Mouse (Mus musculus) embryonic facial prominence, embryonic 11.5 days (tissue): Measurements from ENCODE around the gene Nars2. TPM values are rescaled to one million over a fixed set of nuclear protein-coding genes. Genes with fewer than 3 reads are reported as not detected.

Experiments
- ATAC-seq: fragments of 200-750 bp; cut with Nextera tagmentation; replicated peaks from 2 replicates; pipeline ENCODE4 v1.8.0; 2017; ENCODE audit warnings: low read depth; ENCODE audit not compliant: insufficient number of reproducible peaks, low FRiP score, low TSS enrichment
- DNase-seq: peaks from one replicate; pipeline ENCODE4 v3.0.0-alpha.2; 2015; ENCODE audit warnings: low spot score
- H3K27ac ChIP-seq: fragments of 300-500 bp; sonication (generic); replicated peaks from 2 replicates; pipeline ENCODE4 v1.5.1; 2014; ENCODE audit warnings: mild to moderate bottlenecking, low read depth, low read length, control low read depth
- H3K27me3 ChIP-seq: fragments of 300-500 bp; sonication (generic); 2 replicates; pipeline ENCODE4 v1.6.1; 2014; ENCODE audit warnings: mild to moderate bottlenecking, low read length, moderate library complexity, mixed read lengths; ENCODE audit not compliant: control insufficient read depth, insufficient read depth
- H3K36me3 ChIP-seq: fragments of 300-500 bp; sonication (generic); replicated peaks from 2 replicates; pipeline ENCODE4 v1.6.1; 2014; ENCODE audit warnings: low read depth, mild to moderate bottlenecking, low read length, moderate library complexity, mixed read lengths; ENCODE audit not compliant: control insufficient read depth, insufficient read depth
- H3K4me1 ChIP-seq: fragments of 300-500 bp; sonication (generic); 2 replicates; pipeline ENCODE4 v1.6.1; 2014; ENCODE audit warnings: low read length, mixed read lengths; ENCODE audit not compliant: control insufficient read depth, insufficient read depth
- H3K4me2 ChIP-seq: fragments of 300-500 bp; sonication (generic); 2 replicates; pipeline ENCODE4 v1.6.1; 2014; ENCODE audit warnings: low read depth, mild to moderate bottlenecking, control low read depth, low read length, moderate library complexity
- H3K4me3 ChIP-seq: fragments of 300-500 bp; sonication (generic); 2 replicates; pipeline ENCODE4 v1.5.1; 2014; ENCODE audit warnings: low read depth, low read length, control low read depth
- H3K9ac ChIP-seq: fragments of 300-500 bp; sonication (generic); replicated peaks from 2 replicates; pipeline ENCODE4 v1.6.1; 2014; ENCODE audit warnings: mild to moderate bottlenecking, control low read depth, low read length
- H3K9me3 ChIP-seq: fragments of 300-500 bp; sonication (generic); replicated peaks from 2 replicates; pipeline ENCODE4 v1.6.1; 2016; ENCODE audit warnings: mild to moderate bottlenecking, low read length, inconsistent platforms, mixed read lengths; ENCODE audit not compliant: control insufficient read depth
- WGBS: fragments of 180-500 bp; shearing (Covaris S2); extraction: QIAGEN DNeasy Blood & Tissue Kit; methylation state at CpG from one replicate; pipeline ENCODE4 v1.1.7; 2014; 5-methylcytosine and 5-hydroxymethylcytosine counted together
- polyA plus RNA-seq: library from polyadenylated mRNA; unstranded; fragments of >200 nt; fragmentation: Nextera tagmentation; extraction: Ambion mirVana; gene quantifications from 2 replicates; pipeline ENCODE4 v1.2.1, GENCODE M21; 2014

The Nars2 gene
- polyA plus RNA-seq, 1 experiment from 2014 or later = 23.0 TPM

DNA sequence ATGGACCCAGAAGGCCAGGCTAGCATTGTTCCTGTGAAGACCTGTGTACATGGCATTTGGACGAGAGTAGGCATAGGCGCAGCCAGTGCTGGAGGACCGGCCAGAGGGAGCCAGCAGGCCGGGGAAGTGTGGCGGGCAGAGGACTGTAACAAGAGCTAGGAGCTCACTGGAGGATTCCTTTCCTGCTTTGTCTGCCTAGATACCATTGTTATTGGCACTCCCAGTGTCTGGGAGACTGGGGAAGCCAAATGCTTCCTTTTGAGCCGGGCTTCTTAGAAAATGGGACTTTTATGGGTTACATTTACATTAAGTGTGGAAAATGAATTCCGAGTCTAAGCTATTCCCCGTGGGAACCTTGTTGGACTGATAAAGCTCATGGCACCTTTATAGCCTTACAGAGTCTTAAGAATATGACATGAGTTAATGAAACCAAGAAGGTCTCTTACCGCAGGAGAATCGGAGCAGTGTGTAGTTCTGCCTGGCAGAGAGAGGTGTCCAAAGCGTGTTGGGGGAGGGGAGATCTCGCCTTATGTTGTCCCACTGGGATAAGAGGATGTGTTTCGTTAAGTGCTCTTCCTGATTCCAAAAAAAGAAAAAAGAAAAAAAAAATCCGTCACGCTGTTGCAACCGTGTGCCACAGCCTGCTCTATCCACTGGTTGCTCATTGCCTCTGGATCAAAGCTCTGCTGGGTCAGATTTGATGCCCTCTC is 43.2 kb upstream of the Nars2 start:
- H3K27ac ChIP-seq = no peak overlapping the region
- no peak for ATAC-seq
- no peak for DNase-seq

DNA sequence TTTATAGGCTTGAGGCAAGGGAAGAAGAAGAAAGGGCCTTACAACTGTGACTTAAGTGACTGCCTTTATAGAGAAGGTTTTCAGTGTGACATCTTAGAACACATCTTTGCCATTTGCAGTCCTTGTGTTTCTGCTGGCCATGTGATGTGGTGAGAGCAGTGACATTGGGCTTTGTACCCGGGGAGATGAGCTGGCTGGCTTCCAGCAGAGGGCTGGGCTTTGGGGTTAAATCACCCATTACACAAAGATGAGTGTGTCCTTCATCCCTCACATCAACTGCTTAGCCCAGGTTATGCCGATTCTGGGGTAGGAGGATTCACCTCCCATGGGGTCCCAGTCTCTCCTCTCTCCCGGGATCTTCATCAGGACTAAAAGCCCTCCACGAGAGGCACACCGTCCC is 41.4 kb upstream of the Nars2 start:
- H3K9me3 ChIP-seq = no peaks in the 10 kb centered on the region
- ATAC-seq (no peak), DNase-seq (no peak)
- no peak overlapping the region for H3K4me3 ChIP-seq
- H3K27me3 ChIP-seq = no peaks in the 10 kb centered on the region
- H3K4me2 ChIP-seq = no peak overlapping the region
- peaks cover 3% of the 10 kb centered on the region; the same call in 1 of the 2 replicates for H3K4me1 ChIP-seq
- no peaks in the 10 kb centered on the region for H3K36me3 ChIP-seq
- H3K27ac ChIP-seq = no peak overlapping the region
- H3K9ac ChIP-seq = no peak overlapping the region
- 85% methylated on average over 5 of the region's 5 CpGs for WGBS

More for the DNA sequence above, 43.2 kb upstream of the Nars2 start:
- no peak overlapping the region for H3K9ac ChIP-seq
- no peaks in the 10 kb centered on the region for H3K9me3 ChIP-seq
- H3K4me2 ChIP-seq = no peak overlapping the region
- H3K4me1 ChIP-seq = peaks cover 3% of the 10 kb centered on the region; the same call in 1 of the 2 replicates
- 62% methylated on average over 16 of the region's 16 CpGs for WGBS
- no peaks in the 10 kb centered on the region for H3K36me3 ChIP-seq
- H3K27me3 ChIP-seq = no peaks in the 10 kb centered on the region
- H3K4me3 ChIP-seq = no peak overlapping the region

DNA sequence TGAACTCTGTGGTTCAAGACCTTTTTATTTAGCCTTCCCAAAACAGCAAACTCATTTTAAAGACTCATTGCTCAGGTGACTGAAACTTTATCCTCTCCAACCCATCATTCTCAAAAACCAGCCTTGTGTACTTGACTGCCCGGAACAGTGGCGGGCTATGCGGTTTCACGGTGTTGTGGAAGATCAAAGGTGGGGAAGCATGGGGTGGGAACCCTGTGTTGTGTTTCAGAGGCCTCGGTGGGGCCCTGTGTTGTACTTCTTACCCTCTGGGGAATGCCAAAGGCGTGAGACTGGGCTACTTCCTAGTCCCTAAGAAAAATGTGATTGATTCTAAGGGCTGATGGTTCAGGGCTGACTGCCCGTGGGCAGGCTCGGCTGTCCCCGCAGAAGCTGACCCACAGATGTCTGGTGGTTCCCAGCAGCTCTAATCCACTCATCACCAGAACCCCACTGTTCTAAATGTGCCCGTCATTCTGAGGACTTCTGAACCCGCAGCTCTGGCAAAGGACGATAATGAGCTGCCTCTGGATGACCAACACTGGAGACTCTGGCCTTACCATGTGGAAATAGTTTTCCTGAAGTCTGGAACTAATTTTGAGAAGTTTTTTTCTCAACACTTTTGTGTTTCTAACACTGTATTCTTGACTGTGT is 40.9 kb upstream of the Nars2 start:
- DNase-seq (peak; percentile 75), ATAC-seq (no peak)
- H3K4me2 ChIP-seq = no peak overlapping the region
- H3K9me3 ChIP-seq = no peaks in the 10 kb centered on the region
- WGBS = 23% methylated on average over 12 of the region's 12 CpGs
- H3K9ac ChIP-seq = no peak overlapping the region
- no peaks in the 10 kb centered on the region for H3K36me3 ChIP-seq
- H3K4me3 ChIP-seq = no peak overlapping the region
- no peaks in the 10 kb centered on the region for H3K27me3 ChIP-seq
- H3K27ac ChIP-seq = no peak overlapping the region
- peaks cover 3% of the 10 kb centered on the region; the same call in 1 of the 2 replicates for H3K4me1 ChIP-seq

DNA sequence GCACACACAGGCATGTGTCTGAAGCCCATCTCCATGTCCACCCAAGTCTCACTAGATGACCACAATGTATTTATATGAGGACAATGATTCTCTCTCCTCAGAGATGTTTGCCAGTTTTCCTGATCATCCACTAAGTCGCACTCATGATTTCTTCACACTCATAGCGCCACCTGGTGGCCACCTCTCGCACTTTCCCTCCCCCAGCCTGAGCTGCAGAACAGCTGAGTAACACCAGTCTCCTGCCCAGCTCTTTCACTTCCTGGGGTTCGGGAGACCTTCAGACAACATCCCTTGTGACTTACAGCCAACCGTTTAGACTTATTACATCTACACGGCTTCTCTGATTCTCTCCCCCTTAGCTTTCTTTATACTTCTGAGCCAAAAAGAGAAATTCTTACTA is 37.3 kb upstream of the Nars2 start:
- H3K4me1 ChIP-seq = peaks cover 3% of the 10 kb centered on the region; the same call in 1 of the 2 replicates
- H3K36me3 ChIP-seq = no peaks in the 10 kb centered on the region
- no peak overlapping the region for H3K27ac ChIP-seq
- H3K4me3 ChIP-seq = no peak overlapping the region
- no peaks in the 10 kb centered on the region for H3K27me3 ChIP-seq
- 7% methylated on average over 6 of the region's 6 CpGs for WGBS
- no peaks in the 10 kb centered on the region for H3K9me3 ChIP-seq
- DNase-seq (peak; percentile 93), ATAC-seq (no peak)
- no peak overlapping the region for H3K9ac ChIP-seq
- no peak overlapping the region for H3K4me2 ChIP-seq

DNA sequence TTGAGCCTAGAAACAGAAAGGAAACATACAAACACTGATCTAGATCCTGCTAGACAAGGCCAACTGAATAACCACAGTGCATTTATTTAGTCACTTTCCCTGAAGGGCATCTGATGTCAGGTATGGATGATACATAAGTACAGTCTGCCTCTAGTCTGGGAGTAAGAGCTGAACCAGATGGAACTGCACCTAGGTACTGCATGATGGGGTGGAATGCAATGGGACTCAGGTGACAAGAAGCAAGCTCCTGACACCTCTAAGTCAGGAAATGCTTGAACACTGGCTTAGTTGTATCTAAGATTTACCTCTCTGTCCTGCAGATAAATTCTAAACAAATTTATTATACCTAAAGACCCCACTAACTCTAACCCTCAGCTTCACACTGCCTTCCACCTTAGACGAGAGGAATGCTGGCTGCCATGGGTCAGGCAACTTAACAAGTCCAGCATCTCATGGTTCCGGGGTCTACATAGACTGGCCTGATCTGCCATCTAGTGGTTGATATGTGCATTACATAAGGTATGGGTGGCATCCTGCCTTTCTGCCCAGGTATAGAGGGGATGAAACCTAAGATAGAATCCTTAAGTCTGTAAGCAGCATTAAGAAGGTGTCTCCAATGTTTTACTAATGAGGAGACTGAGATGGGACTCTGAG is 35.7 kb upstream of the Nars2 start:
- ATAC-seq (0 out of 2 replicates have a peak, but pooled peaks have one; percentile 14), DNase-seq (peak; percentile 87)
- no peaks in the 10 kb centered on the region for H3K27me3 ChIP-seq
- no peaks in the 10 kb centered on the region for H3K36me3 ChIP-seq
- H3K9me3 ChIP-seq = no peaks in the 10 kb centered on the region
- peaks cover 3% of the 10 kb centered on the region; the same call in 1 of the 2 replicates for H3K4me1 ChIP-seq
- no peak overlapping the region for H3K4me3 ChIP-seq
- no peak overlapping the region for H3K27ac ChIP-seq
- WGBS = 0% methylated on average over 2 of the region's 2 CpGs
- H3K4me2 ChIP-seq = no peak overlapping the region
- no peak overlapping the region for H3K9ac ChIP-seq

DNA sequence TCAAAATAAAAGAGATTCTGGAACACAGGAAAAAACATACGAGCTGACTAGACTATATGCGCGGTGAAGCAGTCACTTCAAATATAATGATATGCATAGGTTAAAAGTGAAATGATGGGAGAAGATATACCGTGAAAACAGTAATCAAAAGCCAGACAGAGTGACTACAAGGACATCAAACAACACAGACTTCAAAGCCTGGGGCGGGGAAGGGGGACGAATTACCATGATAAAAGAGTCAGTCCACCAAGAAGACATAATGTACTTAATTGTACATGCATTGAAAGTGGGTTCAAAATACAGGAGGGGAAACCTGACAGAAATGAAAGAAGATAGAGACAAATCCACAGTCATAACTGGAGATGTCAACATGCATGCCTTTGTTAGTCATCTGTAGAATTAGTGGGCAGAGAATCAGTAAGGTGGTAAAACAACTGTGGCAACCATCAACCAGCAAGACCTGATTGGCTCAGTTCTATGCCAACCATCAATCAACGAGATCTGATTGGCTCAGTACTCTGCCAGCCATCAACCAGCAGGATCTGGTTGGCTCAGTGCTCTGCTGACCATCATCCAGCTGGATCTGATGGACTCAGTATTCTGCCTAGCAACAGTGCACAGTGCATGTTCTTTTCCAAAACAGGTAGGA is 30.7 kb upstream of the Nars2 start:
- no peak for DNase-seq
- Histone ChIP-seq H3K27ac (no peak overlapping the region), H3K36me3 (no peaks in the 10 kb centered on the region), H3K9me3 (no peaks in the 10 kb centered on the region), H3K4me1 (no peaks in the 10 kb centered on the region), H3K9ac (no peak overlapping the region), H3K27me3 (no peaks in the 10 kb centered on the region), H3K4me2 (no peak overlapping the region), H3K4me3 (no peak overlapping the region)
- 75% methylated on average over 7 of the region's 7 CpGs for WGBS
- ATAC-seq = no peak

DNA sequence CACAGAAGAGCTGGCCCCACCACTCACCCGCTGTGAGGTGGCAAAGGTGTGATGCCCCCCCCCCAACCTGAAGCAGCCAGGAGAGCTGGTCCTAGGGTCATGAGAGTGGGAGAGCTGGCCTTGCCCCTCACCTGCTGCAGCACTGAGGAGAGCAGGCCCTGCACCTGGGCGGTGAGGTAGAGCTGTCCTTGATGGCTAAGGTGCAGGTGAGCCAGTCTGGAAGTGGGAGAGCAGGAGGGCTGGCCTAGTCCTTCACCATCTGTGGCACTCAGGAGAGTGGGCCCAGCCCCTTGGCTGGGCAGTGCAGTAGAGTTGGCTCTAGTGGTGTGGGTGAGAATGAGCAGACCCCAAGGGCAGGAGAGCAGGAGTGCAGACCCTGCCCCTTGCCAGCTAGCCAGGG is 28.4 kb upstream of the Nars2 start:
- DNase-seq (no peak), ATAC-seq (peak; percentile 39; the same call in 1 of the 2 replicates)
- 89% methylated on average over 2 of the region's 2 CpGs for WGBS
- H3K27ac ChIP-seq = no peak overlapping the region
- H3K27me3 ChIP-seq = no peaks in the 10 kb centered on the region
- H3K4me2 ChIP-seq = no peak overlapping the region
- H3K4me1 ChIP-seq = no peaks in the 10 kb centered on the region
- H3K36me3 ChIP-seq = no peaks in the 10 kb centered on the region
- no peaks in the 10 kb centered on the region for H3K9me3 ChIP-seq
- H3K4me3 ChIP-seq = no peak overlapping the region
- H3K9ac ChIP-seq = no peak overlapping the region
